Mouse (Mus musculus) liver, postnatal 0 days (tissue): ENCODE measurements around the gene Zfhx3. TPM values are rescaled to one million over a fixed set of nuclear protein-coding genes. Genes with fewer than 3 reads are reported as not detected.

Experiments
- ATAC-seq: fragments of 200-750 bp; cut with Nextera tagmentation; 2 replicates; pipeline ENCODE4 v1.8.0; 2017; ENCODE audit warnings: mild to moderate bottlenecking, moderate library complexity
- DNase-seq: peaks from one replicate; pipeline ENCODE4 v3.0.0-alpha.2; 2016
- H3K27ac ChIP-seq: fragments of 300-500 bp; sonication (generic); 2 replicates; pipeline ENCODE4 v1.5.1; 2014; ENCODE audit warnings: antibody characterized with exemption, moderate library complexity, mild to moderate bottlenecking, low read depth
- H3K27me3 ChIP-seq: fragments of 300-500 bp; sonication (generic); 2 replicates; pipeline ENCODE4 v1.6.1; 2014; ENCODE audit warnings: low read length, control low read depth, mixed read lengths; ENCODE audit not compliant: insufficient read depth
- H3K36me3 ChIP-seq: fragments of 300-500 bp; sonication (generic); replicated peaks from 2 replicates; pipeline ENCODE4 v1.6.1; 2014; ENCODE audit warnings: mild to moderate bottlenecking, control low read depth, low read length, moderate library complexity, mixed read lengths; ENCODE audit not compliant: insufficient read depth
- H3K4me1 ChIP-seq: fragments of 300-500 bp; sonication (generic); 2 replicates; pipeline ENCODE4 v1.6.1; 2014; ENCODE audit warnings: antibody characterized with exemption, mild to moderate bottlenecking, control low read depth; ENCODE audit not compliant: insufficient read depth
- H3K4me2 ChIP-seq: fragments of 300-500 bp; sonication (generic); 2 replicates; pipeline ENCODE4 v1.6.1; 2014; ENCODE audit warnings: low read depth, mild to moderate bottlenecking, low read length, moderate library complexity, mixed read lengths
- H3K4me3 ChIP-seq: fragments of 300-500 bp; sonication (generic); 2 replicates; pipeline ENCODE4 v1.5.1; 2014; ENCODE audit warnings: low read depth, low read length
- H3K9ac ChIP-seq: fragments of 300-500 bp; sonication (generic); replicated peaks from 2 replicates; pipeline ENCODE4 v1.6.1; 2014; ENCODE audit warnings: mild to moderate bottlenecking, moderate library complexity
- H3K9me3 ChIP-seq: fragments of 300-500 bp; sonication (generic); 2 replicates; pipeline ENCODE4 v1.6.1; 2016; ENCODE audit warnings: mild to moderate bottlenecking, control low read depth, low read length, mixed read lengths
- CTCF ChIP-seq: sonication (generic); IDR thresholded peaks from 2 replicates; pipeline ENCODE4 v1.5.1; 2016; ENCODE audit warnings: antibody characterized with exemption, low read depth
- EP300 ChIP-seq: IDR thresholded peaks from 2 replicates; pipeline ENCODE4 v1.6.1; 2016; ENCODE audit warnings: antibody characterized with exemption, low read depth, mild to moderate bottlenecking
- WGBS: fragments of 180-500 bp; shearing (Covaris S2); extraction: QIAGEN DNeasy Blood & Tissue Kit; methylation state at CpG from one replicate; pipeline ENCODE4 v1.1.7; 2014; ENCODE audit not compliant: insufficient replicate concordance; 5-methylcytosine and 5-hydroxymethylcytosine counted together
- polyA plus RNA-seq: library from polyadenylated mRNA; unstranded; fragments of >200 nt; fragmentation: Nextera tagmentation; extraction: Ambion mirVana; gene quantifications from 2 replicates; pipeline ENCODE4 v1.2.1, GENCODE M21; 2015

Zfhx3 gene
- polyA plus RNA-seq, 1 experiment from 2014 or later: 1.2 TPM

DNA sequence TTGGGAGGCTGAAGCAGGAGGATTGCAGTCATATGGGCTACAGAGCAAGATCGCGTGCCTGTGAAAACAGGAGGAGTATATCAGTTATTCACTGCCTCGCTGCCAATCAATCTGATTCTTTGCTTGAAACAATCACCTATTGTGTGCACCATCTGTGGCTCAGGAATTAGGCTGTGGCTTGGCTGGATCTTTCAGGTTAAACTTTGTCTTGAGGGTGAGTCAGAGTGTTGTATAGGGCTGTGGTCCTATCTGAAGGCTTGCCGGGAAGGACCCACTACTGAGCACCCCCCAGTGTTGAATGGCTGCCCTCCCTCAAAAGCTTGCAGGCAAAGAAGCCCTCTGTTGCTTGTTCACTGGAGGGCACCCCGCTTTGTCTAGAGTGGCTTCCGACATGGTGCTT lies 812.1 kb downstream of the Zfhx3 start:
- peaks cover 5% of the 10 kb centered on the region; the same call in 1 of the 2 replicates for H3K4me1 ChIP-seq
- no peaks in the 10 kb centered on the region for H3K36me3 ChIP-seq
- no peak overlapping the region for H3K9ac ChIP-seq
- H3K4me2 ChIP-seq: no peak overlapping the region
- no peak overlapping the region for H3K27ac ChIP-seq
- no peak for TF ChIP-seq CTCF
- H3K4me3 ChIP-seq: no peak overlapping the region
- no peaks in the 10 kb centered on the region for H3K9me3 ChIP-seq
- 87% methylated on average over 6 of the region's 6 CpGs for WGBS
- DNase-seq: no peak
- no peaks in the 10 kb centered on the region for H3K27me3 ChIP-seq
- ATAC-seq: no peak

DNA sequence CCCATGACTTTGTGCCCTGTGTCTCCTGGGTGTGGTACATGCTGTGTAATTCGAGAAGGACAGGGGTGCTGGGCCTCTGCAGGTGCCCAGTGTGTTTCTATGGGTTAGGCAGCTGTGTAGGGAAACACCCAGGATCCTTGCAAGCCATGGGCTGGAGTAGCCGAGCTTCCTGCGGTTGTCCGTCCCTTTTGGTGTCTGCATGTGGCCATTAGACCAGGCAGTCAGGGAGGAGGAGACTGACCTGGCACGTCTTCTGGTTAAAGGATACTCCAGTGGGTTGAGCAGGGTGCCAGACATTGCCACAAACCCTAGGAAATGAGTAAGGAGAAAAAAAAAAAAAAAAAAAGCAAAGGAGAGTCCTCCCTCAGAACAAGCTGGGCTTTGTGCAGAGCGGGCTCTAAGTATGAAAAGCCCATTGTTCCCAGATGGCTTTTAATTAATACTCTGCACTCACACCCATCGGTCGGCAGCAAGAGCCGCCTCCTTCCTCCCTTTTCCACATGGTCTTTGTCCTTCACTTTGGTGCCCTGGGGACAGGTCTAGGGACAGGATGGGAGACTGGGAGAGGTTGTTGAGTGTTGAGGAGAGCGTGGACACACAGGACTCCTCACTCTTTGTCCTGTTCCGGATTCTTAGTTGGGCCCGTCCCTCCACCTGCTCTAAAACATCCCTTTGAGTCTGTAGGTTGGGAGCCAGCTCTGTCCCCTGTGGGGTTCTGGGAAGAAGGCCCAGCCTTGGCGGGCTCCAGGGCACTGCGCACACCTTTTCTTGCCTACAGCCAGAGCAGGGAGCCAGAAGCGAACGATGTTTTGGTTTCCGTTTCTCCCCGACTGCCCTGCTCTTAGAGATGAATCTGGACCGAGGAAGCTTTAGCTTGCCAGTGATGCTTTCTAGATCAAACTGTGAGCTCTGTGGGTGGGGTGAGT lies 813.2 kb downstream of the Zfhx3 start:
- no peak for ATAC-seq
- Histone ChIP-seq H3K27me3 (no peaks in the 10 kb centered on the region), H3K4me3 (no peak overlapping the region), H3K4me1 (peaks cover 5% of the 10 kb centered on the region; the same call in 1 of the 2 replicates), H3K9me3 (no peaks in the 10 kb centered on the region), H3K4me2 (no peak overlapping the region), H3K27ac (no peak overlapping the region), H3K9ac (no peak overlapping the region), H3K36me3 (no peaks in the 10 kb centered on the region)
- 86% methylated on average over 19 of the region's 19 CpGs for WGBS
- TF ChIP-seq CTCF (no peak), EP300 (no peak)
- DNase-seq: no peak

DNA sequence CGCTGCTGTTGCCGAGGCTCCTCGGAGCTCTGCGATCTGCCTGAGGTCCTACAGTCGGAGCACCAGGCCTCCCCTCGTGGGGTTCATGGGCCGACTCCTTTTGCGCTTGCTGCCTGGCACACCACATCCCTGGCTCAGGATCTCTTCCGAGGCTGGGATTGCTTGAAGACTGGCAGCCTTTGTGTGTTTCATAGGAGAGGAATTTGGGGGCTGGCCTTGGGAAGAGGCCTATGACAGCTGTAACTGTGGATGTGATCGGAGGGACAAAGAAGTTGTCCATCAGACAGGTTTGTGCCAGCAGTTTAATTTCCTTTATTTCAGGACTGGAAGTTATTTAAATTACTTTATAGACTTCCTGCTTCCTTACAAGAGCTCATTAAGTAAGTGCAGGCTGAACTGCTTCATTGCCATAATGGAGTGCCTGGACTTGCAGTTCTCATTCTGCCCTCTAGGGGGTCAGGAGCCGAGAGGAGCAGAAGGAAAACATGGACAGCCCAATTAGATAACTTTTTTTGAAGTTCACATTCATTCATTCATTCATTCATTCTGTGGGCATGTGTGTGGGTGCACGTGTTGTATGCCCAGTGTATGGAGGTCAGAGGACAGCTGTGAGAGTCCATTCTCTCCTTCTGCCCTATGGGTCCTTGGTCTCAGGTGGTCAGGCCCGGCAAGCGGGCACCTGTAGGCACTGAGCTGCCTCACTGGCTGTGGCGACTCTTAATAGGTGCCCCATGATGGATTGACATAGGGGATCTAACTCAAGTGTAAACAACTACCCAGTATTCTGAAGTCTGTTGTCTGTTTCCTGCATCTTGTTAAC lies 817.3 kb downstream of the Zfhx3 start:
- TF ChIP-seq CTCF: peak; percentile 86
- no peak for TF ChIP-seq EP300
- no peak overlapping the region for H3K4me2 ChIP-seq
- H3K4me1 ChIP-seq: peaks cover 13% of the 10 kb centered on the region
- H3K9me3 ChIP-seq: no peaks in the 10 kb centered on the region
- no peaks in the 10 kb centered on the region for H3K27me3 ChIP-seq
- 64% methylated on average over 15 of the region's 15 CpGs for WGBS
- no peak overlapping the region for H3K9ac ChIP-seq
- no peak overlapping the region for H3K27ac ChIP-seq
- ATAC-seq (no peak), DNase-seq (peak; percentile 78)
- no peaks in the 10 kb centered on the region for H3K36me3 ChIP-seq
- H3K4me3 ChIP-seq: no peak overlapping the region

DNA sequence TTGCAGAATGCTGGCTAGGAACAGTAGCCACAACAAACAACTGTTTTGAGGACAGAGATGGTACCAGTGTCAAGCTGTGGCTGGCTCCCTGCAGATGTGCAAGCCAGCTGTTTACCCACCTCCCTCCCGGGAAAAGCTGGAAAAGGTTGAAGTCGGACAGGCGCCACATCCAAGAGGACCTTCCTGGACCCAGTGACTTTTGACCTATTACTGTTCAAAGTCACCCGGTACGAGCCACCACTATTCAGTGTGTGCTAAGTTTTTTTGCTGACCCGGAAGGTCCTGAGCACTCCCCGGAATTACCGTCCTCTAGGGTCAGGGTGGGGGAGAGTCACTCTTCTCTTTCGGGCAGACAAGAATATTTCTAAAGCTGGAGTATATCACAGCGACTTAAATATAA lies 818.3 kb downstream of the Zfhx3 start:
- Histone ChIP-seq H3K4me3 (no peak overlapping the region), H3K4me2 (no peak overlapping the region), H3K9ac (no peak overlapping the region), H3K4me1 (peaks cover 18% of the 10 kb centered on the region), H3K27ac (no peak overlapping the region), H3K9me3 (no peaks in the 10 kb centered on the region), H3K36me3 (no peaks in the 10 kb centered on the region), H3K27me3 (no peaks in the 10 kb centered on the region)
- peak; percentile 53 for ATAC-seq
- TF ChIP-seq EP300 (no peak), CTCF (no peak)
- DNase-seq: no peak
- 63% methylated on average over 10 of the region's 10 CpGs for WGBS

DNA sequence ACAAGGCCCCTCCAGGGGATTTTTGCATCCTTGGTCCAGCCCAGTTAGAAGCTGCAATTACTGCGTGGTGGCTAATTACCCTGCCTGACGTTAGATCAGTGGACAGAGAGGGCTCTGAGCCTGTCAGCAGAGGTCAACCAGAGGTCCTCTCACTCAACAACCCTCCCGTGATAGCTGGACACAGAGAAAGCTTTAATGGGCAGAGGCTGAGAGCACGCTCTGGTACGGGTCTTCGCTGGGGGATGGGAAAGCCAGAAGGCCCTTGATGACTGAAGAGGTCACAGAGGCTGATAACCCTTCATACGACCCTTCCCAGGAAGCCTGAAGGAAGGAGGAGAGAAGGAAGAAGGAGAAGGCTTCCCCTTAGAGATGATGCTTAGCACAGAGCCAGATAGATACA lies 820.1 kb downstream of the Zfhx3 start:
- ATAC-seq: no peak
- H3K4me2 ChIP-seq: no peak overlapping the region
- no peaks in the 10 kb centered on the region for H3K9me3 ChIP-seq
- H3K27ac ChIP-seq: no peak overlapping the region
- WGBS: 54% methylated on average over 7 of the region's 7 CpGs
- DNase-seq: no peak
- no peaks in the 10 kb centered on the region for H3K36me3 ChIP-seq
- peaks cover 23% of the 10 kb centered on the region for H3K4me1 ChIP-seq
- no peak overlapping the region for H3K4me3 ChIP-seq
- H3K9ac ChIP-seq: no peak overlapping the region
- no peaks in the 10 kb centered on the region for H3K27me3 ChIP-seq
- TF ChIP-seq EP300 (no peak), CTCF (no peak)
